Mouse (Mus musculus) gastrocnemius, postnatal 36 days (tissue): ENCODE results near the gene Fmo2. TPM values are rescaled to one million over a fixed set of nuclear protein-coding genes. Genes with fewer than 3 reads are reported as not detected.

Experiments used
- DNase-seq, 2 experiments: peaks; one replicate each; pipeline ENCODE4 v3.0.0; 2022
- intact Hi-C: fragments of 180-260 bp; cut with DNase I; formaldehyde crosslinking; loops from one replicate; pipeline ENCODE4 v1.15.1; 2025
- total RNA-seq, 2 experiments: library from RNA; stranded (reverse); gene quantifications; 2 replicates each; pipeline ENCODE4 v1.2.3; 2021

Gene Fmo2
- total RNA-seq, 2 experiments from 2014 or later: 13.4 to 15.1 TPM

DNA sequence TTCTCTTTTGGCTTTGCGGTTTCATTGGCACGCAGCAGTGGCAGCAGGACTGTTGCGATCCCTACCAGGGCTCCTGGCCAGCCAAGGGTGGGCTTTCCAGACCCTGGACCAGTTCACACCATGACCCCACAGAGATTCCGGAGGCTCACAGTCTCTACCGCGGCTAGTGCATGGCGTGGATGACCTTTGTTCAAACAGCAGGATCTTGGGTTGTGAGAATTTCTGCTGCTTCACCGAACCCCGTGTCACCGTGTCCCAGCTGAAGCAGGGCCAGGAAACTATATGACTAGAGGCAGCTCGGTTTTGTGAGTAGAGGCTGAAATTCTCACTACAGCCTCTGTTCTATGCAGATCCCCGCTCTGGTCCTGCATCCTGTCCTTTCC, 39.8 kb downstream of the Fmo2 start:
- peak; percentile 25 to 26 for DNase-seq

GRCm38 (mm10) chr1:162857766-162858747, 40.5 kb downstream of the Fmo2 start:
- intact Hi-C loops: no loop called here
- DNase-seq: no peak

More for the DNA sequence above, 39.8 kb downstream of the Fmo2 start:
- intact Hi-C loops: no loop called here

GRCm38 (mm10) chr1:162853812-162854482, 44.6 kb downstream of the Fmo2 start:
- no peak for DNase-seq
- intact Hi-C loops: no loop called here

GRCm38 (mm10) chr1:162847554-162847953, 51.0 kb downstream of the Fmo2 start:
- DNase-seq: no peak
- intact Hi-C loops: no loop called here

DNA sequence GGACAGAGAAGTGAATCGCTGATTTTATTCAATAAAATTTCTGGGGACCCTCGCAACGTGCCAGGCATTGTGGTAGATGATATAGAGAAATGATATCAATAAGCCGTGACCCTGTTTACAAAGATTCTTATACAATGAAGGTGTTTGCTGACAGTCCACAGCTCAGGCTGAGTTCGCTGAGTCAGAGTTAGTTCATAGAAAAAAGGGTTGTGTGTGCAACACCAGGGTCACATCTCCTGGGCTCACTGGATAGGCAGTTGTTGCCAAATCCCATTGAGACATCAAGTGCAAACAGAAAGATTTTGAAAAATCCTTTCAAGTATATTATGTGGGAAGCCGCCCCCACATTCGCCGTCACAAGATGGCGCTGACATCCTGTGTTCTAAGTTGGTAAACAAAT, 58.3 kb downstream of the Fmo2 start:
- intact Hi-C loops: no loop called here
- DNase-seq: no peak

DNA sequence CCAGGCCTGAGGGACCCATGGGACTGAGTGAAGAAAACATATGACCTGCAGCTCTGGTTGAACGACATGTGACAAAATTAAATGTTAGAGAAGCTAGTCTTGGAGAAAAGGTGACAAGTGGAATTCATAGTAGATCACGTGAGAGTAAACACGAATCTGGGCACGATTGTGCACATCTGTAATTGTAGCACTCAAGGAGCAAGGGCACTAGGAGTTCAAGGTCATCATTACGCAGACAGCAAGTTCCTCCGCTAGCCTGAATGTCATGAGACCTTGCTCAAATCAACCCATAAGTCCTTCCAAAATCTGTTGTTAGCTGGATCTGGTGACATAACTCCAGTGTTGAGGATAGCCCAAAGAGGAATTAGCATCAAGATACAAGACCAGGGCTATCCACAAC, 59.5 kb downstream of the Fmo2 start:
- intact Hi-C loops: no loop called here
- no peak for DNase-seq

GRCm38 (mm10) chr1:162834342-162834741, 64.2 kb downstream of the Fmo2 start:
- intact Hi-C loops: no loop called here
- no peak for DNase-seq

GRCm38 (mm10) chr1:162832574-162832953, 66.0 kb downstream of the Fmo2 start:
- DNase-seq: no peak
- intact Hi-C loops: no loop called here

DNA sequence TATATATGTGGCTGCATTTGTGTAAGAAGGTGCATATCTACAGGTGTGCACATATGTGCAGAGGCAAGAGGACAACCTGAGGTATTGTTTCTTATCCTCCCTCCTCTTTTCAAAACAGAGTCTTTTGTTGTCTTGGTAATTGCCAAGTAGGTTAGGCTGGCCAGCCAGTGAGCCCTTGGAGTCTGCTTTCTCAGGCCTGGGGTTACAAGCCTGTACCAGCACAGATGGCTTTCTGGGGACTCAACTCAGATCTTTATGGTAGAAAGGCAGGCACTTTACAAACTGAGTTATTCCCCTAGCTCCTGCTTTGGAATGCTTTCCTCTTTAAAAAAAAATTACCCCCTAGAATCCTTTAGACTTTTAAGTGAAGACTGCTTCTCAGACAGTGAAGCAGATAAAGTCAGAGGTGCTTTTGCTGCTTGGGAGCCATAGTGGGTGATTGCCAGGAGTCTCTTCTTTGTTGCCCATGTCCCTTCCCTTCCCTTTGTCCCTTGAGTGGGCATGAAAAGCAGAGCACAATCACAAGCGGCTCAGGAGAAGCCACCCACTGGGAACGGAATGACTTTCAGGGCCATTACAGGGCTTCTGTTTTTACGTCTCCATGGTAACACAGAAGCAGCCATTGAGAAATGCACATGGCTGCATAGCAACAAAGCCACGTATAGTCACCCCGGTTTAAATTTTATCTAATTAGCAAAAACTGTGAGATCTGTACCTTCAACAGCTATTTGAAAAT, 66.5 kb downstream of the Fmo2 start:
- intact Hi-C loops: no loop called here
- DNase-seq: no peak

Other genes with a start within 250 kb of the Fmo2 start
- gene Myocos, start 240.5 kb downstream of the Fmo2 start, total RNA-seq: not detected
- gene Prrc2c, start 158.2 kb downstream of the Fmo2 start, total RNA-seq: 10 to 100 TPM; 43.9 to 55.3 TPM
- gene Fmo4, start 84.8 kb downstream of the Fmo2 start, total RNA-seq: under 1 TPM; 0.12 to 0.41 TPM
- 10 to 100 TPM; 13.1 to 17.0 TPM for gene Fmo1, start 32.1 kb downstream of the Fmo2 start, total RNA-seq
- not detected for gene Fmo6, start 38.8 kb upstream of the Fmo2 start, total RNA-seq
- gene Fmo3, start 85.8 kb upstream of the Fmo2 start, total RNA-seq: not detected
- gene Mroh9, start 186.9 kb upstream of the Fmo2 start, total RNA-seq: not detected